Mouse (Mus musculus) urinary bladder, adult 18-20 months (tissue): ENCODE measurements around the gene Hira.
"Not testable (repeated sequence)": the region's sequence is repeated elsewhere in the genome, so short reads cannot be mapped to it uniquely, and the experiment has no call there.

Source experiments
- DNase-seq, 2 experiments: peaks; one replicate each; pipeline ENCODE4 v3.0.0; 2022; ENCODE audit warnings: low spot score in 2 of 2, mixed read lengths in 2 of 2

Hira gene

DNA sequence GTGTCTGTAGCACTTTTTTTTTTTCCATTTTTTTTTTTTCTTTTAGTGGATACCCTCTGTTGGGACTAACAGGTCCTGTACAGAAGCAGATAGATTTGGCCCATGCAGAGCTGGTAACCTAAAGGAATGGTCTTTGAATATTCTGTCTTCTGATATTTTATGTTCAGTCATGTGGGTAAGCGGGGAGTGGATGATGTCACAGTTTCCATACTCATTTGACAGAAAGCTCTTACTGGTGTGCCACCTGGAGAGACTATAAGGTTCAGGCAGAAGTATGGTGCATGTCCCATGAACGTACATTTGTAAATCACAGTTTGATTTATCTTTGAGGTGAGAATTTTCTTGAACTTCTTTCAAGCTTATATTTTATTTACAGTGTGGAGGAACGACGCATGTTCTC is 39.2 kb downstream of the Hira start:
- no peak for DNase-seq

- no peak for DNase-seq
These were observed 44.9 kb downstream of the Hira start for GRCm38 (mm10) chr16:18921771-18922170.

GRCm38 (mm10) chr16:18927963-18928362 is 51.1 kb downstream of the Hira start:
- no peak for DNase-seq

- DNase-seq: no peak
These were observed 61.7 kb downstream of the Hira start for GRCm38 (mm10) chr16:18938321-18939082.

- no peak for DNase-seq
These were observed 67.1 kb downstream of the Hira start for GRCm38 (mm10) chr16:18943906-18944305.

DNA sequence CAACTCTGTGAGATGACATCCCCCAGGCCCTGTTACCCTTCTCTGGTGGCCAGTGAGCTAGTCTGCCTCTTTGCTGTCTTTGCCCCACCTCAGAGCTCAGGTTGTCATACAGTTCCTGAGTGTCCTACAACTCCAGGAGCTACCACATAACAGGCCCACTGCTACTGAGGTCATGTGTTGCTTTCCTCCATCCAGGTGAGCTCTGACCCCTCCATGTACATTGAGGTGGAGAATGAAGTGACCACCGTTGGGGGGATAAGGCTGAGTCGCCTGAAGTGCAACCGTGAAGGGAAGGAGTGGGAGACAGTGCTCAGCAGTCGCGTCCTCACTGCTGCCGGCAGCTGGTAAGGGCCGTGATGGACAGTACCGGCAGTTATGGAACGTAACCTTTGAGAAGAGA is 72.1 kb downstream of the Hira start:
- no peak for DNase-seq

DNA sequence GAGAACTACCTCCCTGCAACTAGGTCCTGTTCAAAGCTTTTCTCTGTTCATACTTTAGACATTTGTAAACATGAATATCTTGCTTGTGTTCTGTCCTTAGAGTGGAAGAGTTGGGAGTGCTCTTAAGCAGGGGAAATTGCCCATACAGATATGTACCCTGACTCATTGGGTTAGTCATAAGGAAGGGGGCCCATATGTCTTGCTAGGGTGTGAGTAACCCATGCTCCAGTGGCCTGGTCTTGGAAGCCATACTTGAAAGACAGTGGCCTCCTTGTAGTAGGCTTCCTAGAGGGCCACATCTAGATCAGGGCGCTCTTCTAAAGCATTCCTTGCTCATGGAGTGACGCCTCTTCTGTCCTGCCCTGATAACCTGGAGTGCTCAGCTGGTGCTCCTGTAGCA is 73.5 kb downstream of the Hira start:
- DNase-seq: no peak

DNA sequence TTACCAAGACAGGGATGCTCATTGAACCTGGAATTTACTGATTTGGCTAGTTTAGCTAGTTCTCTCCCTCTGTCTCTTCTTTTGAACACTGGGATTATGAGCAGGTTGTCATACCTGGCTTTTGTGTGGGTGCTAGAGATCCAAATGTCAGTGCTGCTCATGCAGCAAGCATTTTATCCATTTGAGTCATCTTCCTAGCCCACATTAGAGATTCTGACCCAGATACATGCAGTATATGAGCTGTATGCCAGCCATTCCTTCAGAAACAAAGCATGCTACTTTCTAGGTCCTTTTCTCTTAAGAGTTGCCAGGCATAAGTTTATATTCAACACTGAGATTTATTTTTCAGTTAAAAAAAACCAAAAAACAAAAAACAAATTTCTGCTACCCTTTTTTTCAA is 76.0 kb downstream of the Hira start:
- DNase-seq: no peak

- DNase-seq: no peak
These were observed 78.2 kb downstream of the Hira start for GRCm38 (mm10) chr16:18955070-18955469.

DNA sequence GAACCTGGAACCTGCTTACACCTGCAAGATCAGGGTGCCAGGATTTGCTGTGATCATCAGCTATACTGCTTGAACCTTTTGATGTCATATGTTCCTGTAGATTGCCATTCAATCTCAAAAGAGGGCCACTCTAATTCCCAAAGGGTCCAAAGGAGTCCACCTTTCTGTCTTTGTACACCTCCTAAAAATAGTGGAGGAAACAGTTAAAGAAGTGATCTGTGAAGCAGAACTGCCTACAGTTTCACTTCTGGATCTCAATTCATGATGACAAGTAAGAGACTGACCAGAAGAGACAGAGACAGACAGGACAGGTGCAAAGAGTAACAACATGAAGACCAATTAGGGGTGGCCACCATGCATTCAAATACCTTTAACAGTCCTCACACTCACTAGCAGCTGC is 86.6 kb downstream of the Hira start:
- no peak for DNase-seq

- DNase-seq: no peak
These were observed 92.7 kb downstream of the Hira start for GRCm38 (mm10) chr16:18969420-18970128.

- no peak for DNase-seq
These were observed 94.0 kb downstream of the Hira start for GRCm38 (mm10) chr16:18970837-18971236.

GRCm38 (mm10) chr16:18975665-18976064 is 98.8 kb downstream of the Hira start:
- not testable (repeated sequence) for DNase-seq

DNA sequence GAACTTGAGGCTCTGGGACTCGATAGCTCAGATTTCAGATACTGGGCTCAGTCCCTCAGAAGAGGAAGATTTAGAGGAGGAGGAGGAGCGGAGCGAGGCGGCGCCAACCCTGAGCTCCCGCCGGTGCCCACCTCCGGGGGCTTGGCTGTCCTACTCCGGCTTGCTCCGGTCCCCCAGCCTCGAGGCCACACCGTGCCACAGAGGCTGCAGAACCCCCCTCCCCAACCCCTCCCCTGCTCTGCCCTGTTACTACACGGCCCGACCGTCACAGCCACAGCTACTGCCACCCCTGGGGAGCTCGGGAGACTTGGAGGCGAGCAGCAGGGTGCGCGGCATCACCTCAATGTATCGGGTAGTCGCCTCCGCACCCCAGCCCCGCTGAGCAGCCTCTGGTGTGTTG is 99.5 kb downstream of the Hira start:
- DNase-seq: no peak

GRCm38 (mm10) chr16:18986381-18986780 is 109.5 kb downstream of the Hira start:
- no peak for DNase-seq

DNA sequence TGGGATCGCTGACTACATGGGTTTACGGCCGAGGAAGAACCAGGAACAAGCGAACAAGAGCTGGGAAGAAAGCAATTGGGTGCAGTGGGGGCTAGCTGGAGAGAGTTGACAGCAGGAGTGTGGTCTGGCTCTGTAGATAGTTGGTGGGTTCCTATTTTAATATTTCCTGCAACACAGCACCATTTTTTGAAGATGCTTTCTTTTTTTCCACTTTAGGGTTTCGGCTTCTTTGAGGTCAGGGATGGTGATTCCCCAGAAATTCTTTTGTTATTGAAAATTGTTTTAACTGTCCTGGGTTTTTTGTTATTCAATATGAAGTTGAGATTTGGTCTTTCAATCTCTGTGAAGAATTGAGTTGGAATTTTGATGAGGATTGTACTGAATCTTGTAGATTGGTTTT is 110.0 kb downstream of the Hira start:
- DNase-seq: no peak

DNA sequence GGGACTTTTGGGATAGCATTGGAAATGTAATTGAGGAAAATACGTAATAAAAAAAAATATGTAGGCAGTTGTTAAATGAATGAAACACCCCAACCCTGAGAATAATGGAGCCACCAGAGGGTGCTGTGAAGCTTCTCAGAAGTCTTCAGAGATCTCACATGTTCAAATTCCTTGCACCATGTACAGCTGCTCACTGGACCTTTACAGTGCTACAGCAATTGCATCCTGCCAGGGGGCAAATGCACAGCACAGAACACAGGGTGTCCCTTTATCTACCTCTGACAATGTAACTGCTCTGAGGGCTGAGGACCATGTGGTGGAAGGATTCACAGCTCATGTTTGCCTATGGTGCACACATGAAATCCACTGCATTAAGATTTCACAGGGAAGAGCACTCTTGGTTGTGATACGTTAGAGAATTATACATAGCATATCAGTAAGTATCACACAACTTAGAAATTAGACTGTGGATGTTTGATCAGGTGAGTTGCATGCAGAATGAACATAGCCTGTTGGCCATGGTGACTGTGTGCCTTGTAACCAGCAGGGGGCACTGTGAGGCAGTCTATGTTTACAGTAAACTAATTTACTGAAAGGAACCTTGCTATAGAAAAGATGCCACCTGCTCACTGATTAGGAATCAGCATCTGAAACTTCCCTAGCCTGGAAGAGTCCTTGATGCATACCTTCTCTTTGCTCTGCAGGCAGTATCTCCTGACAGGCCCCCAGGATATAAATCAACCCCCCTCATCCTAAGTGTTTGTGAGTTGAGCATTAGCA is 126.0 kb downstream of the Hira start:
- not testable (repeated sequence) for DNase-seq

GRCm38 (mm10) chr16:19003757-19004156 is 126.9 kb downstream of the Hira start:
- DNase-seq: no peak

DNA sequence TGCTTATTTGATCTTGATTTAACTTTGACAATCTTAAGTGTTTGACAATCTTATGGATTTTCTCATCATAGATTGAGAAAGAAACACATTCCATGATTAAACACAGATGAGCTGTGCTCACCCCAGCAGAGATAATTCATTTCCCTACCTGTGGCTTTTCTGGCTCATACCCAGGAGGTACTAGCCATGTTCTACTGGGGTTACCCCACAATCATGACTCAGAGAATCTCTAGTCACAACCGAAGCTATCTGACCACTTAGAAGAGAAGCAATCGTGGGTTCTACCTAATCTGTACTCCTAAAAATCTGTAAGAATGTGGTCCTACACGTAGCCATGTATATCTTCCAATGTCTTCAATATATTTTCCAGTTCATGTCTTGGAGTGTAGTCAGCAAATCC is 128.5 kb downstream of the Hira start:
- no peak for DNase-seq

DNA sequence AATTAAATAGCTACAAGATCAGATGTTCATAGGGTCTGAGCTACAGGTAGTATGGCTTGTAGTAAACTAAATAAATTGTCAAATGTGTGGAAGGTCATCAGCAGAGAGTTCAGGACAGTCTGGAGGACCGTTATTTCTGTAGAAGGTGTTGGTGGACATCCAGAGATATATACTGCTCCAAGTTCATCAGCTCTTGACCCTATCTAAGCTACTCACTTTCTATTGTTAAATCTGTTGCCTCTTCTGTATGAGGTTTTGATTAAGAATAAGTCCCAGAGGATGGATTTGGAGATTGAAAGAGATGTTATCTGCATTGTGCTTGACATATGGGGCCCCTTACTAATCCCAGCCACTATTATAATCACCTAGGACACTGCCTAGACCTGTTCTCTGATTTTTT is 129.9 kb downstream of the Hira start:
- no peak for DNase-seq

DNA sequence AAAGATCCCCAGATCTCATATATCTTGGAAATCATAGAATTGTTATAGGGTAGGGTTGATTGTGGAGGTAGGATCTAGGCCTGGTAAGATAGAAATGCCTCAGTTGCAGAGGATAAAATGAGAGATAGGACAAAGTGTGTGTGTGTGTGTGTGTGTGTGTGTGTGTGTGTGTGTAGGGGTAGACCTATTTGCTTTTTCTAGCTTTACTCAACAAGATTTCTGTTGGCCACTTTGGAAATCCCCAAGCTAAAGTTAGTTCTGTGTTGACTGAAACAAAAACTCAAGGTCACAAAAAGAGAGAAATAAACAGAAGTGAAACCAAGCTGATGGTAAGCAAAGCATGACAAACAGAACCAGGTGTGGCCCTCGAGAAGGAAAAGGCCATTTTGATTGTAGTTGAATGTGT is 130.4 kb downstream of the Hira start:
- DNase-seq: not testable (repeated sequence)

GRCm38 (mm10) chr16:19010710-19011109 is 133.9 kb downstream of the Hira start:
- no peak for DNase-seq

GRCm38 (mm10) chr16:19013550-19013949 is 136.7 kb downstream of the Hira start:
- DNase-seq: no peak
